Mouse (Mus musculus) CD4-positive, CD25-positive, alpha-beta regulatory T cell, adult 4 months (primary cell): ENCODE measurements around the gene Plod1. TPM values are rescaled to one million over a fixed set of nuclear protein-coding genes. Genes with fewer than 3 reads are reported as not detected.

Experiments used
- ATAC-seq: one replicate; pipeline ENCODE4 v1.8.0; 2017
- polyA plus RNA-seq, 2 experiments: library from polyadenylated mRNA; unstranded; fragments of 100-300 nt; shearing (Covaris generic); gene quantifications; one replicate each; pipeline ENCODE4 v1.2.1; 2017

The Plod1 gene
- polyA plus RNA-seq, 2 experiments from 2014 or later, result 5.2 to 8.7 TPM

DNA sequence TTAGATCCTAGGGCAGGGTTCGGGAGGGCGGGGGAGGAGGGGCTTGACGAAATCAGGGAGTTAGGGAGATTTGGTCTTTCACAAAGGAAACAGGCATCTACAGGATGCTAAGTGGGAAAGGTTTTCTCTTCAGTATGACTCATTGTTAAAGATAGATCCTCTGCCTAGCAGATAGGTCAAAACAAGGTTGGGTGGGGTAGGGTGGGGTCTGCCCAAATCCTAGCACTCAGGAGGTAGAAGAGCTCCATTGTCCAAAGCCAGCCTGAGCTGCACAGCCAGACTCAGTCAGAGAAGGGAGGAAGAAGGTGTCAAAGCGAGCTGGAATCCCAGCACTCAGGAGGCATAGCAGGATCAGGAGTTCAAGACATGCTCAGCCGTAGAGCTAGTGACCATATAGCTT is 919 bp upstream of the Plod1 start:
- ATAC-seq, result no peak

DNA sequence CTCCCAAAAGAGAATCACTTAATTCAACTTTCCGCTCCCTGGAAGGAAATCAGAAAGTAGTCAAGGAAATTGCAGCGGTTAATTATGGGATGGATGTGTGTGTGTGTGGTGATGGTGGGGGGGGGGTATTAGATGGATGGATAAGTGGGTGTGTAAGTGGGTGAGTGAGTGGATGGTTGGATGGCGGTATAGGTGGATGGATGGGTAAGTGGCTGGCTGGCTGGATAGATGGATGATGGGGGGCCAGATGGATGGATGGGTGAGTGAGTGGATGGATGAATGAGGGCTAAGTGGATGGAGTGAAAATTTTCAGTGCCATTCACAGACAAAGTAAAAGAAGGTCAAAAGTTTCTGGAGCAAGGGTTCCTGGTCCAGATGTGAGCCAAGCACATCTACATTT is 454 bp upstream of the Plod1 start:
- ATAC-seq, result no peak

DNA sequence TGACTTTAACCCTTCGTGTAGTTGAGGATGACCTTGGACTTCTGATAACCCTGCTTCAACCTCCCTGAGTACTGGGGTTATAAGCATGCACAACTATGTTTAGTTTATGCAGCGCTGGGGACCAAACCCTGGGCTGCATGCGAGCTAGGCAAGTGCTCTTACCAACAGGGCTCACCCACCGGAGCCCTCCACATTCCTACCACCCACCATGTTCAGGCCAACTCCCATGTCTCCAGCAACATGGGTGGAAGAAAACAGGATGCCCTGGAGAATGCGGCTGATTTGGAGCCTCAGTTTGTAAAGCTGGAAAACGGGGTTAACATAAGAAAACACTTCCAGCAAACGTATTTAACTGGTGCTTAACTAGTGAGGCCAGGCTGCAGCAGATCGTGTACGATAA is 663 bp downstream of the Plod1 start:
- no peak for ATAC-seq

DNA sequence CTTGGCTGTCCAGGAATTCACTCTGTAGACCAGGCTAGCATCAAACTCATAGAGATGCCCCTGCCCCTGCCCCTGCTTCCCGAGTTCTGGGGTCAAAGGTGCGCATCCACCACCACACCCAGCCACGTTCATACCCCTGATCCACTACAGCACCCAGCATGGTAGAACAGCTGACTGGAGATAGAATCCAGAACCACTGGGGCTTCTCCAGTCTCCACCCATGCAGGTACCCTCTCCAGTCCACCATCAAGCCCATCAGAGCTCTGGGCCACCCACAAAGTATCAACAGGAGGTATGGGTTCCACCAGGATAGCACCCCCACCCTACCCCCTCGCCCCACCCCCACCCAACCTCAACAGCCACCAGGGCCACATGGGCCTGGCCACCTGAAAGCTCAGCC is 2.0 kb downstream of the Plod1 start:
- ATAC-seq, result no peak

DNA sequence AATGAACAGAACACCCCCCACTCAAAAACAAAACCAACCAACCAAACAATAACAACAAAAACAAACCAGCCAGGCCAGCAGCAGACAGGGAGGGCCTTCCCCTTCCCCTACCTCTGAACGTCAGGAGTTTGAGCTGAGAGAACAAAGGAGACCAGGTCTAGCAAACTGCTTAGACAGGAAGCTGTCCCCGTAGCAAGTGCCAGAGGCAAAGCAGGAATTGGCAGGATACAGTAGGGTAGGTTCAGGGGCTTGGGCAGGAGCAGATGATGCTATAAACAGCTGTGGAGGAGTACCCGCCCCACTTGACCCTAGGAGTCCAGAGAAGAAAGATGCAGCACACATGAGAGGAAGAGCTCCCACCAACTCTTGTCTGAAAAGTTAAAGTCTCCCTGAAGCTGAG is 2.4 kb downstream of the Plod1 start:
- no peak for ATAC-seq

DNA sequence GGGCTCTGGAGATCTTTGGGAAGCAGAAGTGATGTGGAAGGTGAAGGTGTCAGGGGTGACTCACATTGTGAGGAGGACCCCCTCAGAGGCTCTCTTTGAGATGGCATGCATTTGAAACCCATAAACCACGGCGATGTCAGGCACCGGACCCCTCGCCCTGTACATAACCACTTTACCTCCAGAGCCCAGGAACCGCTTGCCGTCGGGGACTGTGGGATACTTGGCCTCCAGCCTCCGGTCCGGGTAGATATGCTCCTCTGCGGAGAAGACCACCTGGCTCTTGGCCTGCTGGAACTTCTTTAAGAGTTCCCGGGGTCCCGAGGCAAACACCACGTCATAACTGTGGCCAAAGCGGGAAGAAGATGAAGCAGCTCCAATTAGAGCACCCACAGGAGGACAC is 5.6 kb downstream of the Plod1 start:
- ATAC-seq, result no peak

DNA sequence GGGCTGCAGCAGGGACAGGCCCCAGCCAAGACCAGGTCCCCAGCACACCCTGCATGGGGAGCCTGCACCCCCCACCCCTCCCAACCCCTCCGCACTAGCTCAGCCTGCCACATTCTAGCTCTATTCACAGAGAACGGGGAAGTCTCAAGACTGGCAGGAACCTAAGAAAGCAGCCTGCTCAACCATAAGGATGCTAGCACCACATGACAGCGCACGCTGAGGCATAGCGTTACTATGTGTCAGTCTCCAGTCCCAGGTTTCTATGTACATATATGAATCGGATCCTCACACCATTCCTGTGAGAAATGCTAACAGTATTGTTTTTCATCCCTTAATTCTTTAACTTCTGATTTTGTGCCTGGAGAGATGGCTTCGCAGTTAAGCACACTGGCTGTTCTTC is 8.0 kb downstream of the Plod1 start:
- ATAC-seq, result no peak

DNA sequence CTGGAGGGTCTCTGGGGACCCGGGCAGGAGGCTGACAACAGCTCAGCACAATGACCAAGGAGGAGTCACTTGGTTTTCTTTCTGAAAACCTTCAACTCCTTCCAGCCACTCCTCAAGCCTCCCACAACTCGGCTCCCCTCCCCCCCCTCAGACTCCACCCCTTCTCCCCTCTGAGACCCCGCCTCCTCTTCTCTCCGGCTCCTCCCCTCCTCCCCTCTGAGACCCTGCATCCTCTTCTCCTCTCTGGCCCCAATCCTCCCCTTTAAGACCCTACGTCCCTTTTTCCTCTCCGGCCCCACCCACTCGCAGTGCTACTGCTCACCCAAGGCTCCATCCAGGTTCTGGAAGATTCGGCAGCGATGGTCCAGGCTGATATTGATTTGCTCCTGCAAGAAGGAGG is 8.4 kb downstream of the Plod1 start:
- no peak for ATAC-seq

DNA sequence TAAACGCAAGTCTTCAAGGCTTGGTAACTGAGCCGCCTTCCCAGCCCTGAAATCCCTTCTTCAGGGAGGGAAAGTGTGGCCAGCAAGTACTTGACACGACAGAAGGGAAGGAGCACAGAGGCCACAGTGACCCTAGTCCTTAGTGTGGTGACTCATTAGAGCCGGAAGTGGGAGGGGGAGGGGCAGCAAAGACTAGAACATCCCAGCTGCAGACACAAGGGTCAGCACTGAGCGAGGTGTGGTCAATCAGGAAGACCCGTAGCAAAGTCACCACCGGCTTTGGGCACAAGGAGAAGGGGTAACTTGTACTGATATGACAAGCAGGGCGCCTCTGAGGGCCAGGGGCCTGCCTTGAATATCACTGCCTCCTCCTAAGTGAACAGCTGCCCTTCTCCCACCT is 8.9 kb downstream of the Plod1 start:
- ATAC-seq, result no peak

DNA sequence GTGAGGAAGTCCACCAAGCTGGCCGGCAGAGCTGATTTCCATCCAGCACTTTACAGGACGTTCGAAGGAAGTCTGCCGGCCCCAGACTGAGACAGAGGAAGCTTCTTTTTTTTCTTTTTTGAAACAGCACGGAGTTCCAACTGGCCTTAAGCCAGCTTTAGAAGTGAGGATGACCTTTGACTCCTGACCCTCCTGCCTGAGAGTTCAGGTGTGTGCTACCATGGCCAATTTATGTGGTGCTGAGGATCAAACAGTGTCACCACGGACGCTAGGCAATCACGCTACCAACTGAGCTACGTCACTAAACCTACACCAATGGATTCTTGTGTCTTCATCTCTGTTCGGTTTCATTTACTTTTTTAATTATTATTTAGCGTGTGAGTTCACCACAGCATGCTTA is 14.2 kb downstream of the Plod1 start:
- ATAC-seq, result no peak

DNA sequence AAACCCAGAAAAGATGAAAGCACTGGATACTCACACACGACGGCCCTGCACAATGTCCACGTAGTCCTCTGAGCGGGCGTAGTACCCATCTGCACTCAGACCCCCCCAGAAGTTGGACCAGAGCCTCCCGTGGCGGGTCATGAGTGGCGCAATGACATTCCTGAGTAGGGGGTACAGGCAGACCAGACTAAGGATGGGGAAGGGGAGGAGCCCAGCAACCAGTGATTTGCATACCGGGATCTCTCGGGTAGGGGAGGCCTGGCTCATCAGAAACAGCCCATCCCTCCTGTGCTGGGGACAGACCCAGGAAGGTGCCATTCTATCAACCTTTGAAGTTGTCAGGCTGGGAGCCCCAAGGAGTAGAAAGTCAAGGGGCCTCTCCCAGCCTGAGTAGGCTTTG is 15.6 kb downstream of the Plod1 start:
- no peak for ATAC-seq

DNA sequence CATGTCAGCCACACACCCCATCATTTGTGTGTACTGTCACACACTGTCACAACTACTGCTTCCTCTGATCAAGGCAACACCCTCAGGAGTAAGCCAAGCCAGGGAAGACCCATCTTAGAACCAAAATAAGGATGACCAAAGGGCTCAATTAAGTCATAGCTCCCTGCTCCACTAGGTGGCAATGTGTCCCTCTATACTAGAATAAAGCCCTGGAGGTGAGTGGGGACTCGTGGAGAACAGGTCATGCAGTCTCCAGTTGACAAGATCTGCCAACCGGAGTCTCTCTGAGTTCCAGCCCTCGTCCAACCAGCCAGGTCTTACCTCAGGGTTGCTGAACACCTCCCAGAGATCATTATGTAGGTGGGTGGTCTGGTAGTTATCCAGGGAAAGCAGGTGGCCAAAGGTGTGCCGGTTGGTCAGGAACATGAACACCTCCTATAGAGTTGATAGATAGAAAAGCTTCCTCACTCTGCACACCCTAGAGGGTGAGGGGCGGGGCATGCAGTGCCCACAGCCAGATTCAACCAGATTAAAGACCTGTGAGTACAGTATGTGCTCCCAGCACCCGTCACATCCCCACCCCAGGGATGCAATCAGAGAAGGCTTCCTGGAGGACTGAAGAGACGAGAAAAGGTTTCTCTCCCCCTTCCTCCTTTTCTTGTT is 18.0 kb downstream of the Plod1 start:
- peak; percentile 66 for ATAC-seq

DNA sequence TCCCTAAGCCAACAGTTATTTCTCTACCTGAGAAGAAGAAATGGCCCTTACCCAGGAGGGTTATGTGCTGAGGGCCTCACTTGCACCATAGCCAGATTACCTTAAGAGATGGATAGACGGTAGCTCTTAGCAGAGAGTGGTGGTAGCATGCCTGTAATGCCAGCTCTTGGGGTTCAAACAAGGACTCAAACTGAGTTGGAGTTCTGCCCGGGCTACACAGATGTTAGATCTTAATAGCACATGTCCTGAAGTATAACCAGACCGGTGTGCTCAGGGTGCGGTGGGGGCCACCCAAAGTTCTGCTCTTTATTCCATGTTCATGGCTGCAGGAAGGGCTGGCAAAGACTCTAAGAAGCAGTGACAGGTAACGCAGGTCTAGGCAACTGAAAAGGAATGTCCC is 27.1 kb downstream of the Plod1 start:
- no peak for ATAC-seq

DNA sequence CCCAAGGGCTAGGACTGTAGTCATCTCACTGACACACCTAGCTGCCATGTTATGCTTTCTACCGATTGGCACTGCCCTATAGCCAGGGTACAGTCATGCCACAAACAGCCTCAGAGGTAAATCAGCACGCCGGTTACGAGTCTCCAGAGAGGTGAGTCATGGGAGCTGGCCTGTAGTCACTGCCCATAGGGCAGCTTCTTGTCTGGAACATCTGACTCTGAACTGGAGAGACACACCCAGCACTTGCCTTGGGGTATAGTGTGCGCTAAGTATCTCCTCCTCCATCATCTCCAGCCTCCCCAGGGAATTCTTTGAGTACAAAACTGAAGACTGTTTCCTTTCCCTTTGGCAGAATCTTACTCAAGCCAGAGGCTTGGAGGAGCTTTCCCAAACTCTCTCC is 30.3 kb downstream of the Plod1 start:
- no peak for ATAC-seq

DNA sequence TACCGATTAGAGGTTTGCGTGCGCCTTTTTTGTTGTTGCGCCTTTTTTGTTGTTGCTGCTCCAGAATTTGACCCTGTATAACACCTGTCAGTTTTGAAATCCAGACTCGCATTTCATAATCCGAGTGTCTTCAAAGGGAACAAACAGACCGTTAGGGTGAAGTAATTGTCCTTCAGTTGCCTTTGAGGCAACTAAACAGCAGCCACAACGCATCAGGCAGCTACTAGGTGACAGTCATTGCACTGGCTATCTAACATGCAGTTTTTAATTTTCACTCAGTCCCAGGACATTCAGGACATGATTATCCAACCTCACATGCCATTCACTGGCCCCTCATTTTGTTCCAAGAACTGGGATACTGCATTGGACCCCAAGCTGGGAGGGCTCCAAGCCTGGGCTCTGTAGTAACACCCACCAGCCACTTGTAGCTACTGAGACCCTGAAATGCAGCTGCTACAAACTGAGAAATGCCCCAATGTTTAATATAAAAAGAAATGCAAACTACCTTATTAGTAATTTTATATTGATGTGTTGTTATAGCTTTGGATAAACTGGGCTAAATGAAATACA is 31.4 kb downstream of the Plod1 start:
- ATAC-seq, result no peak

DNA sequence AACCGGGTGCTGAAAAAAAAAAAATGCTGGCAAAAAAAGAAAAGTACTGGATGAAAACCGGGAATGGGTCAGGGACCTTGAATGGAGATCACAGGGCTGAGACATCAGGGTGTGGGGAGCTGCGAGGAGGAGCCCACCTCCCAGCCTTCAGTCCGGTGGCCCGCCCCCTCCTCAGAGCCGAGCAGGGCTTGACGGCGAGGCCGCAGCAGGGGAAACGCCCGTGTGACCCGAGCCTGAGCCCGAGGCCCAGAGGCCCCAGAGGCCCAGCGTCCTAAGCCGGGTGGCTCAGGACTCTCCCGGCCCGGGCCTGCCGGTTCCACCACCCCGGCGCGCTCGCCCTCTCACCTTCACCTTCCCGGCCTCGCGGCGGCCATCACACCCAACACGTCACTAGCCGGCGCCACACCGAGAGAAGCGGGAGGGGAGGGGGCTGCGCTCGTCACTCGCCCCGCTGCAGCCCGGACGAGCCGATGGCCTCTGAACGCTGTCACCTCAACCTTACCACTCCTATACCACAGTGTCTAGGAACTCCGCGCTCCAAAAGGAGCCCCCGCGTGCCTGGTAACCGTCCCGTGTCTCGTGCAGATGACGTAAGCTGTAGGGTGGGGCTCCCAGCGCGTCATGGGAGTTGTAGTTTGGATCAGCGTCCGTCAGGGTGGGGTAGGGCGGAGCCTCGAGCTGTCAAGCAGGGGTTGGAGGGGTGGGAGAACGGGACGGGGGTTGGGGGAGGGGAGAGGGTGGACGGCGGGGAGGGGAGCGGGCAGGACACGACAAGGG is 32.1 kb downstream of the Plod1 start, which contains the start of gene Mfn2:
Mfn2 (minus strand) TSS at position 392 of the 777 bp plus-strand sequence.
- peak; percentile 93 for ATAC-seq

DNA sequence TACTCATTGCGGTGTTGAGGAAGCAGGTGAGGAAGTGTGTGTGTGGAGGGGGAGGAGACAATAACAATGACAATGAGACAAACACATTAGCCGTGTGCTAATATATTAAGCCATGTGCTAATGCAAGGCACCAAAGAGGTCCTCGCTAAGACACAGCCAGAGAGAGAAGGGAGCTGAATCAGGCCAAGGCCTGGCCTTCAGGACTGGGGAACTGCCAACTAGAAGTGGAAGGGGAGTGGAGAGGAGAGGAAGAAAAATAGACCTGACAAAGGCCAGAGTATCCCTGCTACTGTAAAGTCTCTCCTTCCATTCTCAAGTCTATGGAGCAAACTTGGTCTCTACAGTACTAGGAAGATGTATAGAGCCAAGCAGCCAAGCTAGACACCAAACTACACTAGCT is 33.0 kb downstream of the Plod1 start:
- ATAC-seq, result no peak

DNA sequence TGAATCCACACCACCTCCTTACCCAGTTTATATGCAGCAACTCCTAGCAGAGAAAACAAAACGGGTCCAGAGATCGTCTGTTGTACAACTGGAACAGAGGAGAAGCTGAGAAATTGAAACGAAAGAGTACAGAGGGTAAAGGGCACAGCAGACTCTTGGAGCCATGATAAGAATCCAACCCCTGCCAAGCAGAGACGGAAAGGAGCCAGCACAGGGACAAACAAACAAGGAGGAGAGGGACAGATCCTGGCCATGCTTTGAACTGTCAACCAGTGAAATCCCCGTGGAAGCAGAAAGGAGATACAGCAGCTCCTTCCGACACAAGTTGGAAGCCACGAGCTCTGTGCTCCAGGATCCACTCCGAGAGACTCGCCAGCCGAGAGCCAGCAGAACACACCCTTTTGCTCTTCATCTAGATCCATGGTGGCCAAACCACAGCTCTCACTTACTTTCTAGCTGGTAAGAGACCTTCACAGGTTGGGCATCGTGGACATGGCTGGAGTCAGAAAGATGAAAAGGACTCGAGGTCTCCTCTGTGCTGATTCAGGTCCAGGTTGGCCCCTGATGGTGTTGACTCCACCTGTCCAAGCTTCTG is 33.6 kb downstream of the Plod1 start:
- no peak for ATAC-seq

DNA sequence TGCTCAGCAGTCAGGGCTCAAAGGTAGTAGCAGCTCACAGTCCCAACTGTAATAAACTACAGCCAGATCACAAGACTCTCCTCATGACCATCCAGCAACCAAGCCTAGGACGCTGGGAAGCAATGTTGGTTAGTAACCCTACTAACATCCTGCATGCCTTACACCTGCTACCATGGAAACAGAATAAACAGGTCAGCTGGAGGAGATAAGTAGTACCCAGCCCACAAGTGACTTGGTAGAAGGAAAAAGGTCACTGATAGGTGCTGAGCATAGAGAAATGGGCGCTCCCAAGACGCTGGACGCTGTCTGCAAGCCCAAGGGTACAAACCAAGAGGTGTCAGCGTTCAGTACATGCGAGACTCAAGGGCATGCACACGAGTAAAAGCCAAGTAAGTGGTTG is 36.1 kb downstream of the Plod1 start:
- ATAC-seq, result no peak

DNA sequence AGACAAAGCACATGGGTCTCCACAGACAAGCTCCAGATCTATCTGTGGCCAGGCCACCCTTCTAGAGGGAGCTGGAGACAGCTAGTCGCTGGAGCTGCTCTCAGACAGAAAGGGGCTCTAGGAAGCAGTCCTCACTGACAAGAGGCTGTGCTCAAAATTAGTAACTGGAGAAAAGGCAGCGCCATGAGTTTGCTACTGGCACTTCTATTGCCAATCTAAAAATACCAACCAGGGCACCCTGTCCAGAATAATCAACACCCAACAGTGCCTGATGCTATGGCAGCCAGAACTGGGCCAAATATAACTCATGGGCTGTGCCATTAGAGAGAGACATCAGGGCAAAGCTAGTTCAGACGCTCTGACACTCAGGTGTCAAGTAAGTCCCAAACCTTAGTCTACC is 39.2 kb downstream of the Plod1 start:
- no peak for ATAC-seq

DNA sequence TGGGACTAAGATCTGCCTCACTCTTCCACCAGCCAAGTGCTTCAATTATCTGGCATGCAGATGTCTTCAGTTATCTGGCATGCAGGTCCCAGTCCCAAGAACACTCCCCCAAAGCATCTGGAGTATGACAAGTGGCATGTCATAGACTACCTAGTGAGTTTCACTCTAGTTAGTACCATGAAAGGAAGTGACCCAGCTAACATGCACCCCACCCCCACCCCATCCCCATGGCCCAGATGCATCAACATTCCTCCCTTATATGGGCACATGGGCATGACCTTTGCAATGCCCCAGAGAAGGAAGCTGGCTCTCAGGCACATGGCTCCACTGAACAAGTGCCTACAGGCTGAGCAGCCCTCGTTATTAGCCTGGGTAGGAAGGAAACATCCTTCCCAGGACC is 40.2 kb downstream of the Plod1 start:
- ATAC-seq, result peak; percentile 49

DNA sequence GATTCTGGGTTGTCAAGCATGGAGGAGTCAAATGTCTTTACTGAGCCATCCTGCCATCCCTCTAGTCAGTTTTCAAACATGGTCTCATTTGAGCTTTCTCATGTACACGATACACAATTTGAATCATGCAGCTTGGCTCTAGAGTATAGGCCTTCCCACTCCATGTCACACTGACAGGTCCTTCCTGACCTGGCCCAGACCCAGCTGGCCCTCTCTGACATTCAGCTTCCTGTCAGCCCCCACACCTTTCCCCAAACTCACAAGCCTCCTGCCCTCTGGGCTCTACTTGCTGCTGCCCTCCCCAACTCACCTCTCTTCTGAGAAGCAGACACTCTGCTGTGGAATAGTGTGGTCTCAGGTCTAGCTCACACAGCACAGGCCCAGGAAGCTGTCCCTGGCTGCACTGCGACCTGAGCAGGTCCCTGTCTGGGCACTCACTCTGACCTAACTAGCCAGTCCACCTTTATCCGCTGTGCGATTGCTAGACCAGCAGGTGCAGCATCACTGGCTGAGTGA is 40.7 kb downstream of the Plod1 start:
- ATAC-seq, result no peak

DNA sequence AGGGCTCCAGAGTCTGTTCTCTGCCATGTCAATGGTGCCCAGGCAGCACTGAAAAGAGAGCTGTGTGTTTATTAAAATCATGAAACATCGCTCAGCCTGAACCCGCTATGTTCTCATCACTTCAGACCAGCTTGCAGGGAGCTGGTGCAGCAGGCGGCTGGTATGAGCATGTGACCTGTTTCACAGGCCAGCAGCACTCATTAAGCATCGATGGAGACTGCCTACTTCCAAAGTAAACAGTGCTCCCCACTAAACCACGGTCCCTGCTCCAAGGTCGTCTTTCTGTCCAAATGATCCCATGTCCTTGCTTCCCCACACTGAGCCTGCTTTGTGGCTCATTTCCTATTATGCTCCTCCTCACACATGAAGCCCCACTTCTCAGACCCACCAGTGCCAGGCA is 46.2 kb downstream of the Plod1 start:
- no peak for ATAC-seq

DNA sequence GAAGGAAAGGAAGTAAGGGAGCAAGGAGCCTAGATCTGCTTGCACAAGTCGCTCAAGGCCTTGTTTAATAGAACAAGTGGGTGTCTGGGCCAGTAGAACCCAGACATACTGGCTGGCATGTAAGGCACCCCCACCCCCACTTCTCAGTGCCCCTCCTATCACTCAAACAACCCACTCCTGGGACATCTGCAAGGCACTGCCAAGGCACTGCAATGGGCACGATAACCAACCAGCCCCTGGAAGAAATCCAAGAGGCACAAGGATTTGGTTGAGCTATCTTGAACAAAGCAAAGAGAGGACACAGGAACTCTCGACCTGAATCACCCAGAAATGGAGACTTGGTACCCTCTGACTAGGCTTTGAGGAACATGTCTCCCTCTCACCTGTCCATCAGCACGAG is 48.3 kb downstream of the Plod1 start:
- ATAC-seq, result no peak
